ENCODE assay signal across 14 mouse cellular contexts in genomic region chrX:167231150-167231549, GRCm38 (mm10). TPM values are rescaled to one million over a fixed set of nuclear protein-coding genes. Genes with fewer than 3 reads are reported as not detected.
A peak's percentile ranks its signal among the peaks of the same experiment; 100 is the strongest.
DNase-seq lines count a peak whose midpoint lies in the region; ATAC-seq lines count a peak whose summit lies in the region.
"Had no signal": no experiment of that assay in that cellular context is flagged by ENCODE, and none has a peak within 500 bp of the region (broad histone marks: within the 10 kb centered on the region; RNA-seq: fewer than 3 reads in every experiment).

No protein-coding gene starts in this region.

- intact Hi-C loops in left cerebral cortex, postnatal 10 days (cut with DNase I), result loop anchor here (10.0 kb wide), 1 partner anchor 1066 kb away; no protein-coding TSS in a partner anchor

- H3K9me3 ChIP-seq in intestine, embryonic 15.5 days, result no peaks in the 10 kb centered on the region
- H3K9me3 ChIP-seq in intestine, embryonic 16.5 days (ENCODE audit: control insufficient read depth, low read length), result no peaks in the 10 kb centered on the region
- H3K9me3 ChIP-seq: heart, embryonic 10.5 days had no signal

- peak; percentile 67 to 71 for DNase-seq in B cell, adult 2 months
- DNase-seq in splenic B cell, adult 2 months (ENCODE audit: low read depth, low spot score), result peak; percentile 86
- DNase-seq in left cerebral cortex, postnatal 10 days (ENCODE audit: extremely low spot score in 1 of 2, low spot score in 2 of 2), result no peak
- no peak for DNase-seq in neural tube, embryonic 10.5 days (ENCODE audit: extremely low spot score, low spot score)
- no peak for DNase-seq in MN1 (ENCODE audit: low spot score)
- DNase-seq: adrenal gland, postnatal 14 days; cerebellum, postnatal 36 days; kidney, adult 8-10 months had no signal

- WGBS in intestine, embryonic 15.5 days, result 52% methylated on average over 8 of the region's 8 CpGs
- 51% methylated on average over 8 of the region's 8 CpGs for WGBS in intestine, embryonic 16.5 days

- H3K27me3 ChIP-seq in intestine, embryonic 15.5 days (replicated peaks), result no peaks in the 10 kb centered on the region
- H3K27me3 ChIP-seq in intestine, embryonic 16.5 days (replicated peaks; ENCODE audit: control insufficient read depth, insufficient read depth, low read length), result no peaks in the 10 kb centered on the region
- no peaks in the 10 kb centered on the region for H3K27me3 ChIP-seq in splenic B cell, adult 2 months (ENCODE audit: control insufficient read depth, insufficient read depth, low read length, poor library complexity, severe bottlenecking)

- no peak overlapping the region for H3K9ac ChIP-seq in intestine, embryonic 15.5 days
- no peak overlapping the region for H3K9ac ChIP-seq in intestine, embryonic 16.5 days (ENCODE audit: low read depth, low read length)

- H3K4me1 ChIP-seq in intestine, embryonic 15.5 days (replicated peaks), result 0 out of 2 replicates have a peak, but pooled peaks cover 2% of the 10 kb centered on the region
- no peaks in the 10 kb centered on the region for H3K4me1 ChIP-seq in intestine, embryonic 16.5 days (ENCODE audit: control insufficient read depth, insufficient read depth, low read length)
- H3K4me1 ChIP-seq: heart, embryonic 10.5 days had no signal

- no peak overlapping the region for H3K4me3 ChIP-seq in intestine, embryonic 15.5 days (replicated peaks)
- H3K4me3 ChIP-seq in intestine, embryonic 16.5 days (ENCODE audit: low read length), result no peak overlapping the region
- H3K4me3 ChIP-seq: heart, embryonic 10.5 days had no signal

- no peak overlapping the region for H3K4me2 ChIP-seq in intestine, embryonic 15.5 days (replicated peaks)
- no peak overlapping the region for H3K4me2 ChIP-seq in intestine, embryonic 16.5 days (ENCODE audit: low read depth, low read length)

- ATAC-seq in intestine, embryonic 15.5 days, result peak; percentile 21; the same call in 1 of the 2 replicates
- no peak for ATAC-seq in intestine, embryonic 16.5 days
- ATAC-seq in common myeloid progenitor, adult 5-6 weeks (replicated peaks; ENCODE audit: low read depth, poor library complexity, severe bottlenecking), result peak; percentile 40; the same call in 1 of the 2 replicates
- ATAC-seq: forebrain, embryonic 16.5 days had no signal

- H3K36me3 ChIP-seq in intestine, embryonic 15.5 days, result no peaks in the 10 kb centered on the region
- no peaks in the 10 kb centered on the region for H3K36me3 ChIP-seq in intestine, embryonic 16.5 days (ENCODE audit: control insufficient read depth, insufficient read depth, low read length)
- H3K36me3 ChIP-seq in splenic B cell, adult 2 months (ENCODE audit: control insufficient read depth, insufficient read depth, low read length, poor library complexity, severe bottlenecking), result no peaks in the 10 kb centered on the region
- H3K36me3 ChIP-seq: heart, embryonic 10.5 days had no signal

- no peak overlapping the region for H3K27ac ChIP-seq in intestine, embryonic 15.5 days
- H3K27ac ChIP-seq in intestine, embryonic 16.5 days (ENCODE audit: low read length), result no peak overlapping the region
- H3K27ac ChIP-seq: heart, embryonic 10.5 days had no signal

RNA-seq across cellular contexts. Expression of gene Tmsb4x, which starts 22.0 kb away (rescaled TPM):
- polyA plus RNA-seq in intestine, embryonic 15.5 days (2015; fragmentation: Nextera tagmentation; extraction: Ambion mirVana), result 3,039 and 3,818 TPM in 2 replicates
- polyA plus RNA-seq in intestine, embryonic 16.5 days (2015; fragmentation: Nextera tagmentation; extraction: Ambion mirVana), result 2,883 and 3,085 TPM in 2 replicates
- 1,342 and 1,379 TPM in 2 replicates for total RNA-seq in common myeloid progenitor, adult 5-6 weeks (2017)
- 1,000 to 10,000 TPM; 1,429 to 1,477 TPM for total RNA-seq in left cerebral cortex, postnatal 10 days (2021)

RNA-seq across cellular contexts. Expression of gene Tlr8, which starts 33.0 kb away (rescaled TPM):
- 0.60 and 0.61 TPM in 2 replicates for polyA plus RNA-seq in intestine, embryonic 15.5 days (2015; fragmentation: Nextera tagmentation; extraction: Ambion mirVana)
- polyA plus RNA-seq in intestine, embryonic 16.5 days (2015; fragmentation: Nextera tagmentation; extraction: Ambion mirVana), result 0.35 and 0.66 TPM in 2 replicates
- total RNA-seq in common myeloid progenitor, adult 5-6 weeks (2017), result 1.1 TPM in 1 of 2 replicates, not detected in the other
- under 1 TPM; 0.26 to 0.51 TPM for total RNA-seq in left cerebral cortex, postnatal 10 days (2021)
- polyA plus RNA-seq: neural tube, embryonic 14.5 days had no signal

Comparison
In these comparisons a context has a peak if more than half of its experiments do, and no peak if none do; other contexts are left out.
1. DNase-seq: peak in B cell, adult 2 months (2 of 2) and splenic B cell, adult 2 months (single experiment); none in left cerebral cortex, postnatal 10 days (0 of 2), neural tube, embryonic 10.5 days (single experiment) and MN1 (single experiment).